Comparison of ENCODE assay signal across 25 mouse cellular contexts in the genomic region with DNA sequence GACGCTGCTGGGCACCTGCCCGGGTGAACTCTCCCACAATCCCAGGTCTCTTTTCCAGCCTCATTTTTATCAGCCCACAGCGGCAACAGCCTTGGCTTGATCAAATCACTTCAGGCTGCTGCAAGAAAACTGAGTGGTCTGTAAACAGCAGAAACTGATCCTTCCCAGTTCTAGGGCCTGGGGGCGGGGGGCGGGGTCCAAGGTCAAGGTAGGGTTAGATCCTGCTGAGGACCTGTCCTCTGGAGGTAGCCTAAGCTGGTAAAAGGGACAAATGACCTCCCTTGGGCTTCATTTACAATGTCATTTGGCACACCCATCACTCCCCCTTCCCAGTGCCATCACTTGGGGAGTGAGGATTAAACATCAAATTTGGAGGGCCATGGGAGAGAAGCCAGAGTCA.
A peak's percentile ranks its signal among the peaks of the same experiment; 100 is the strongest.
DNase-seq lines count a peak whose midpoint lies in the region; ATAC-seq and TF ChIP-seq lines count a peak whose summit lies in the region.
"Had no signal": no experiment of that assay in that cellular context is flagged by ENCODE, and none has a peak within 500 bp of the region (broad histone marks: within the 10 kb centered on the region; RNA-seq: fewer than 3 reads in every experiment).

No protein-coding gene starts in this region.

- H3K36me3 ChIP-seq in liver, embryonic 11.5 days (ENCODE audit: control insufficient read depth, insufficient read depth, low read length) = no peaks in the 10 kb centered on the region
- no peaks in the 10 kb centered on the region for H3K36me3 ChIP-seq in ES-Bruce4 (ENCODE audit: control insufficient read depth, insufficient read depth, low read length, poor library complexity, severe bottlenecking)
- H3K36me3 ChIP-seq in embryonic facial prominence, embryonic 10.5 days (replicated peaks) = no peaks in the 10 kb centered on the region
- no peaks in the 10 kb centered on the region for H3K36me3 ChIP-seq in intestine, postnatal 0 days (ENCODE audit: control insufficient read depth, insufficient read depth)
- H3K36me3 ChIP-seq: embryonic facial prominence, embryonic 13.5 days; forebrain, embryonic 12.5 days; forebrain, embryonic 15.5 days; heart, embryonic 10.5 days; heart, embryonic 13.5 days; hindbrain, embryonic 12.5 days had no signal

- 53% methylated on average over 5 of the region's 5 CpGs for WGBS in liver, embryonic 11.5 days
- 37% methylated on average over 5 of the region's 5 CpGs for WGBS in embryonic facial prominence, embryonic 10.5 days
- 31% methylated on average over 5 of the region's 5 CpGs for WGBS in intestine, postnatal 0 days

- no peaks in the 10 kb centered on the region for H3K27me3 ChIP-seq in liver, embryonic 11.5 days (replicated peaks; ENCODE audit: control insufficient read depth, insufficient read depth, low read length)
- no peaks in the 10 kb centered on the region for H3K27me3 ChIP-seq in ES-Bruce4 (ENCODE audit: control insufficient read depth, insufficient read depth, low read length, poor library complexity, severe bottlenecking)
- H3K27me3 ChIP-seq in embryonic facial prominence, embryonic 10.5 days (replicated peaks; ENCODE audit: low read depth, poor library complexity, severe bottlenecking) = 0 out of 2 replicates have a peak, but pooled peaks cover 8% of the 10 kb centered on the region
- no peaks in the 10 kb centered on the region for H3K27me3 ChIP-seq in intestine, postnatal 0 days (replicated peaks; ENCODE audit: control insufficient read depth, insufficient read depth, low read length)
- H3K27me3 ChIP-seq: embryonic facial prominence, embryonic 13.5 days; forebrain, embryonic 12.5 days; forebrain, embryonic 15.5 days; heart, embryonic 13.5 days; hindbrain, embryonic 12.5 days had no signal

- no peak for TF ChIP-seq CTCF in ES-Bruce4 (IDR thresholded peaks at IDR 0.05; ENCODE audit: low read depth, low read length)
- no peak for TF ChIP-seq CTCF in intestine, postnatal 0 days (IDR thresholded peaks at IDR 0.05; ENCODE audit: low read depth)

- no peak overlapping the region for H3K9ac ChIP-seq in liver, embryonic 11.5 days (ENCODE audit: low read depth, low read length)
- no peak overlapping the region for H3K9ac ChIP-seq in ES-Bruce4 (ENCODE audit: low read depth, poor library complexity, severe bottlenecking)
- no peak overlapping the region for H3K9ac ChIP-seq in intestine, postnatal 0 days (ENCODE audit: low read depth, low read length)
- H3K9ac ChIP-seq: embryonic facial prominence, embryonic 13.5 days; forebrain, embryonic 12.5 days; forebrain, embryonic 15.5 days; heart, embryonic 13.5 days; hindbrain, embryonic 12.5 days had no signal

- no peak overlapping the region for H3K4me3 ChIP-seq in liver, embryonic 11.5 days (ENCODE audit: low read depth, low read length)
- no peak overlapping the region for H3K4me3 ChIP-seq in ES-Bruce4 (ENCODE audit: low read depth, low read length)
- H3K4me3 ChIP-seq in embryonic facial prominence, embryonic 10.5 days = no peak overlapping the region
- no peak overlapping the region for H3K4me3 ChIP-seq in intestine, postnatal 0 days (ENCODE audit: low read depth, low read length)
- H3K4me3 ChIP-seq: embryonic facial prominence, embryonic 13.5 days; erythroblast, embryonic 14.5 days; forebrain, embryonic 12.5 days; forebrain, embryonic 15.5 days; heart, adult 2 months; heart, embryonic 10.5 days; heart, embryonic 13.5 days; hindbrain, embryonic 12.5 days had no signal

- peak; percentile 59 for DNase-seq in heart, adult 11 months
- DNase-seq in heart, postnatal 36 days = no peak
- peak; percentile 22 for DNase-seq in liver, embryonic 11.5 days (ENCODE audit: low spot score)
- DNase-seq in liver = no peak
- peak; percentile 27 for DNase-seq in embryonic facial prominence, embryonic 10.5 days (ENCODE audit: low spot score)
- DNase-seq: adrenal gland, postnatal 10 days; adrenal gland, postnatal 36 days; cerebellum, adult 18-20 months; cerebellum, adult 9-11 months; cerebellum, postnatal 25 days; gastrocnemius, postnatal 25 days; heart, adult 2 months; heart, postnatal 14 days had no signal

- no peak for ATAC-seq in liver, embryonic 11.5 days (replicated peaks; ENCODE audit: low FRiP score)
- ATAC-seq in intestine, postnatal 0 days = no peak
- ATAC-seq in megakaryocyte-erythroid progenitor cell, adult 5-6 weeks (replicated peaks; ENCODE audit: low FRiP score, low TSS enrichment, poor library complexity, severe bottlenecking) = no peak
- ATAC-seq: forebrain, embryonic 15.5 days; hindbrain, embryonic 16.5 days; inflammation-experienced regulatory T-cells, adult 6 months had no signal

- intact Hi-C loops in heart, postnatal 36 days (cut with DNase I) = no loop called here

- H3K27ac ChIP-seq in liver, embryonic 11.5 days (ENCODE audit: low read depth, low read length) = no peak overlapping the region
- H3K27ac ChIP-seq in ES-Bruce4 (ENCODE audit: insufficient read depth, low read length) = 0 out of 2 replicates have a peak overlapping the region, but pooled peaks have one; percentile 49
- H3K27ac ChIP-seq in embryonic facial prominence, embryonic 10.5 days (replicated peaks) = no peak overlapping the region; the same call in 1 of the 2 replicates
- no peak overlapping the region for H3K27ac ChIP-seq in intestine, postnatal 0 days (ENCODE audit: low read depth, low read length)
- H3K27ac ChIP-seq: embryonic facial prominence, embryonic 13.5 days; forebrain, embryonic 12.5 days; forebrain, embryonic 15.5 days; heart, adult 2 months; heart, embryonic 10.5 days; heart, embryonic 13.5 days; hindbrain, embryonic 12.5 days had no signal

- H3K4me1 ChIP-seq in liver, embryonic 11.5 days (replicated peaks; ENCODE audit: control insufficient read depth, insufficient read depth, low read length) = peaks cover 8% of the 10 kb centered on the region
- peaks cover 6% of the 10 kb centered on the region for H3K4me1 ChIP-seq in ES-Bruce4 (ENCODE audit: control insufficient read depth, insufficient read depth, low read length)
- peaks cover 56% of the 10 kb centered on the region for H3K4me1 ChIP-seq in embryonic facial prominence, embryonic 10.5 days
- no peaks in the 10 kb centered on the region for H3K4me1 ChIP-seq in intestine, postnatal 0 days (replicated peaks; ENCODE audit: control insufficient read depth, insufficient read depth, low read length)
- H3K4me1 ChIP-seq: forebrain, embryonic 15.5 days had no signal

- 0 out of 2 replicates have a peak, but pooled peaks have one; percentile 54 for TF ChIP-seq EP300 in ES-Bruce4 (IDR thresholded peaks at IDR 0.05; ENCODE audit: insufficient read depth, low read depth, low read length)

- no peaks in the 10 kb centered on the region for H3K9me3 ChIP-seq in liver, embryonic 11.5 days (ENCODE audit: control insufficient read depth, low read length)
- no peaks in the 10 kb centered on the region for H3K9me3 ChIP-seq in ES-Bruce4 (replicated peaks; ENCODE audit: control insufficient read depth, insufficient read depth, low read length, poor library complexity, severe bottlenecking)
- 0 out of 2 replicates have a peak, but pooled peaks cover 2% of the 10 kb centered on the region for H3K9me3 ChIP-seq in embryonic facial prominence, embryonic 10.5 days
- H3K9me3 ChIP-seq in intestine, postnatal 0 days (ENCODE audit: control insufficient read depth) = no peaks in the 10 kb centered on the region
- H3K9me3 ChIP-seq: embryonic facial prominence, embryonic 13.5 days; forebrain, embryonic 12.5 days; forebrain, embryonic 15.5 days; heart, embryonic 10.5 days; hindbrain, embryonic 12.5 days had no signal

- no peak for TF ChIP-seq POLR2A in ES-Bruce4 (IDR thresholded peaks at IDR 0.05; ENCODE audit: insufficient read depth, low read length)

- no peak overlapping the region for H3K4me2 ChIP-seq in liver, embryonic 11.5 days
- no peak overlapping the region for H3K4me2 ChIP-seq in intestine, postnatal 0 days (replicated peaks; ENCODE audit: low read depth)
- H3K4me2 ChIP-seq: embryonic facial prominence, embryonic 13.5 days; forebrain, embryonic 12.5 days; forebrain, embryonic 15.5 days; heart, embryonic 13.5 days; hindbrain, embryonic 12.5 days had no signal

Comparison
In these comparisons a context has a peak if more than half of its experiments do, and no peak if none do; other contexts are left out.
1. DNase-seq: peak in heart, adult 11 months (single experiment), liver, embryonic 11.5 days (single experiment) and embryonic facial prominence, embryonic 10.5 days (single experiment); none in heart, postnatal 36 days (0 of 2) and liver (single experiment).